9 mouse cellular contexts compared by ENCODE assay signal in genomic region chr11:44581277-44581683, GRCm38 (mm10). TPM values are rescaled to one million over a fixed set of nuclear protein-coding genes. Genes with fewer than 3 reads are reported as not detected.
DNase-seq lines count a peak whose midpoint lies in the region; ATAC-seq and TF ChIP-seq lines count a peak whose summit lies in the region.
"Had no signal": no experiment of that assay in that cellular context is flagged by ENCODE, and none has a peak within 500 bp of the region (broad histone marks: within the 10 kb centered on the region; RNA-seq: fewer than 3 reads in every experiment).

No protein-coding gene starts in this region.

- no peak for DNase-seq in cerebellum, postnatal 4 days (ENCODE audit: low spot score in 2 of 2)
- peak; percentile 51 for DNase-seq in c-Kit-positive CD71-positive TER-119-negative erythroid progenitor cells, embryonic 14.5 days (ENCODE audit: low read depth)
- DNase-seq in gastrocnemius, postnatal 25 days, result peak; percentile 20
- DNase-seq in kidney, postnatal 10 days, result peak; percentile 66
- peak; percentile 39 for DNase-seq in mesoderm, embryonic 11.5 days (ENCODE audit: low read depth, low spot score)
- DNase-seq in right cerebral cortex, postnatal 25 days, result no peak

- peak; percentile 30 for TF ChIP-seq CTCF in E14TG2a.4 (conservative IDR thresholded peaks at IDR 0.05; ENCODE audit: low read length)

- H3K27me3 ChIP-seq in E14TG2a.4 (ENCODE audit: insufficient read depth, low read length), result no peaks in the 10 kb centered on the region
- H3K27me3 ChIP-seq: midbrain, embryonic 12.5 days had no signal

- H3K36me3 ChIP-seq in E14TG2a.4 (ENCODE audit: insufficient read depth, low read length), result no peaks in the 10 kb centered on the region
- H3K36me3 ChIP-seq: midbrain, embryonic 12.5 days had no signal

- ATAC-seq in cerebellum, adult (ENCODE audit: insufficient number of reproducible peaks, low FRiP score, low TSS enrichment), result peak; percentile 66

- H3K4me1 ChIP-seq in E14TG2a.4 (replicated peaks; ENCODE audit: low read depth, low read length), result no peaks in the 10 kb centered on the region
- H3K4me1 ChIP-seq: midbrain, embryonic 12.5 days had no signal

- H3K9me3 ChIP-seq in E14TG2a.4 (ENCODE audit: low read length), result no peaks in the 10 kb centered on the region
- H3K9me3 ChIP-seq: midbrain, embryonic 12.5 days had no signal

- no peak overlapping the region for H3K4me3 ChIP-seq in E14TG2a.4 (replicated peaks; ENCODE audit: low read length)
- H3K4me3 ChIP-seq: midbrain, embryonic 12.5 days had no signal

RNA-seq across cellular contexts. Expression of gene Ebf1, which starts 35.8 kb away (rescaled TPM):
- 10 to 100 TPM in 1 of 2 experiments, 1 to 10 TPM in 1; 9.3 to 14.0 TPM for total RNA-seq in gastrocnemius, postnatal 25 days (2021)

Comparison
In these comparisons a context has a peak if more than half of its experiments do, and no peak if none do; other contexts are left out.
1. DNase-seq: peak in c-Kit-positive CD71-positive TER-119-negative erythroid progenitor cells, embryonic 14.5 days (single experiment), gastrocnemius, postnatal 25 days (single experiment), kidney, postnatal 10 days (single experiment) and mesoderm, embryonic 11.5 days (single experiment); none in cerebellum, postnatal 4 days (0 of 2) and right cerebral cortex, postnatal 25 days (single experiment).